Mouse (Mus musculus) myocyte (in vitro differentiated cells): Measurements from ENCODE around the gene Hsp90aa1. TPM values are rescaled to one million over a fixed set of nuclear protein-coding genes. Genes with fewer than 3 reads are reported as not detected.

Experiments
- H3K27me3 ChIP-seq: one replicate; pipeline ENCODE4 v1.6.1; 2011; ENCODE audit not compliant: control insufficient read depth, insufficient read depth, insufficient read length
- H3K36me3 ChIP-seq: one replicate; pipeline ENCODE4 v1.6.1; 2011; ENCODE audit not compliant: control insufficient read depth, insufficient read depth
- H3K4me2 ChIP-seq: one replicate; pipeline ENCODE4 v1.6.1; 2011; ENCODE audit warnings: low read depth, control low read depth
- H3K4me3 ChIP-seq: one replicate; pipeline ENCODE4 v1.5.1; 2011; ENCODE audit warnings: mild to moderate bottlenecking, control low read depth, moderate library complexity
- H3K79me2 ChIP-seq: one replicate; pipeline ENCODE4 v1.6.1; 2011; ENCODE audit not compliant: control insufficient read depth, insufficient read depth
- H3ac ChIP-seq: one replicate; pipeline ENCODE4 v1.6.1; 2011; ENCODE audit not compliant: control insufficient read depth, insufficient read length
- CEBPB ChIP-seq: IDR thresholded peaks from 2 replicates; pipeline ENCODE4 v1.6.1; 2011; ENCODE audit warnings: mild to moderate bottlenecking, moderate library complexity; ENCODE audit not compliant: poor library complexity, insufficient read depth, severe bottlenecking
- E2F4 ChIP-seq: IDR thresholded peaks from one replicate; pipeline ENCODE4 v1.6.1; 2011; ENCODE audit warnings: mild to moderate bottlenecking, control low read depth, moderate library complexity; ENCODE audit not compliant: insufficient read depth
- MAX ChIP-seq: IDR thresholded peaks from one replicate; pipeline ENCODE4 v1.6.1; 2011; ENCODE audit warnings: low read depth, mild to moderate bottlenecking, control low read depth
- MYOD1 ChIP-seq, 3 experiments: IDR thresholded peaks; one replicate each; pipeline ENCODE4 v1.6.1; 2011; ENCODE audit warnings: control low read depth in 2 of 3, low read depth in 2 of 3, mild to moderate bottlenecking in 2 of 3, moderate library complexity in 1 of 3; ENCODE audit not compliant: insufficient read length in 2 of 3, control insufficient read depth in 1 of 3
- MYOG ChIP-seq, 3 experiments: IDR thresholded peaks; one replicate each; pipeline ENCODE4 v1.6.1; 2011; ENCODE audit warnings: control low read depth in 2 of 3, low read depth in 2 of 3, mild to moderate bottlenecking in 2 of 3; ENCODE audit not compliant: insufficient read length in 2 of 3, control insufficient read depth in 1 of 3, insufficient read depth in 1 of 3
- POLR2A ChIP-seq: IDR thresholded peaks from one replicate; pipeline ENCODE4 v1.6.1; 2011; ENCODE audit warnings: low read depth, mild to moderate bottlenecking, control low read depth, moderate library complexity; ENCODE audit not compliant: insufficient read length
- POLR2AphosphoS2 ChIP-seq: IDR thresholded peaks from one replicate; pipeline ENCODE4 v1.6.1; 2011; ENCODE audit warnings: low read depth, control low read depth; ENCODE audit not compliant: insufficient read length
- REST ChIP-seq: IDR thresholded peaks from one replicate; pipeline ENCODE4 v1.6.1; 2011; ENCODE audit warnings: mild to moderate bottlenecking, control low read depth, moderate library complexity; ENCODE audit not compliant: insufficient read depth, insufficient read length
- SRF ChIP-seq: IDR thresholded peaks from one replicate; pipeline ENCODE4 v1.6.1; 2011; ENCODE audit warnings: low read depth; ENCODE audit not compliant: control insufficient read depth, insufficient read length
- TCF12 ChIP-seq: IDR thresholded peaks from one replicate; pipeline ENCODE4 v1.6.1; 2011; ENCODE audit warnings: mild to moderate bottlenecking, control low read depth; ENCODE audit not compliant: poor library complexity, insufficient read depth, severe bottlenecking
- TCF3 ChIP-seq: IDR thresholded peaks from one replicate; pipeline ENCODE4 v1.6.1; 2011; ENCODE audit warnings: low read depth, control low read depth; ENCODE audit not compliant: insufficient read length
- USF1 ChIP-seq: IDR thresholded peaks from one replicate; pipeline ENCODE4 v1.6.1; 2011; ENCODE audit warnings: low read depth, mild to moderate bottlenecking, control low read depth, moderate library complexity
- polyA plus RNA-seq: library from polyadenylated mRNA; unstranded; fragments of >200 nt; fragmentation: generic; extraction: Trizol; gene quantifications from one replicate; pipeline ENCODE4 v1.2.1, GENCODE M21; 2012; ENCODE audit warnings: missing spikeins

Hsp90aa1 gene
- polyA plus RNA-seq, 1 experiment = 110 TPM

DNA sequence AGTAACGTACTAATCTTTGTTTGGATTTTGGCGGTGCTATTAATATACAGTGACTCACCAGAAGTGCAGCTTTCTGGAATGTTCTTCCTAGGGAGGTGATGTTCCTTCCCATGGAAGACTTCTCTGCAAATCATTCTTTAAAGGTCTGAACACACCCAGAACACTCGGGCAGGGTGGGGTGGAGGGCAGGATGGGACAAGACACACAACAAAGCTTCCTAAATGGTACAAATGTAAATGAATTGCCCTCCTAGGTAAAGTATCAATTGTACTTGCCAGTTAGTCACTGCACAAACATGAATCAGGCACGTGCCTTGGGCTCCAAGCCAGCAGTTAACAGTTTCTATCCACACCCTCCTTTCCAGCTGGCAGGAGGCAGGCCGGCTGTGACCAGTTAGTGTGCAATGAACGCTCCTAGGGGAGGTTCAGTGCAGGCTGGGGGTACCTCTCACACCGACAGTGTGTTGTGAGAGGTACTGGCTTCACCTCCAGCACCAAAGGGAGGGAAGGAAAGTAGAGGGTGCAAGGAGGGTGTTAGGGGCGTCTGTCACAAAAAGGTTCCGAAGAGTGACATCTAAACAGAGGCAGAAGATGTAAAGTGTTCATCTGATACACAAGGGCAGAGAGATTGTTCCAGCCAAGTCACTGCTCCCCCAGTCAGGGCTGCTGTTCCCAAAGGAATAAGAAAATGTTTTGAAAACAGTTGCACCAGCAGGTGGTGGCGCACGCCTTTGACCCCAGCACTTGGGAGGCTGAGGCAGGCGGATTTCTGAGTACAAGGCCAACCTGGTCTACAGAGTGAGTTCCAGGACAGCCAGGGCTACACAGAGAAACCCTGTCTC is 14.4 kb downstream of the Hsp90aa1 start:
- no peak overlapping the region for H3K4me3 ChIP-seq
- H3K79me2 ChIP-seq = no peaks in the 10 kb centered on the region
- no peak overlapping the region for H3ac ChIP-seq
- peak overlapping the region; percentile 41 for H3K4me2 ChIP-seq
- H3K36me3 ChIP-seq = peaks cover 28% of the 10 kb centered on the region
- no peaks in the 10 kb centered on the region for H3K27me3 ChIP-seq
- TF ChIP-seq REST (no peak), SRF (no peak), MYOD1 (IDR thresholded peaks at IDR 0.05; ENCODE audit: control insufficient read depth in 1 of 3, insufficient read length in 2 of 3, low read depth in 2 of 3) (peak in 2 of 3 experiments; percentile 44 to 62), MAX (no peak), E2F4 (no peak), POLR2A (peak; percentile 14), MYOG (IDR thresholded peaks at IDR 0.05; ENCODE audit: control insufficient read depth in 1 of 3, insufficient read depth in 1 of 3, insufficient read length in 2 of 3, low read depth in 2 of 3) (peak in 1 of 3 experiments; percentile 74), POLR2AphosphoS2 (peak; percentile 72), TCF3 (no peak), USF1 (peak; percentile 39), CEBPB (no peak), TCF12 (no peak)

DNA sequence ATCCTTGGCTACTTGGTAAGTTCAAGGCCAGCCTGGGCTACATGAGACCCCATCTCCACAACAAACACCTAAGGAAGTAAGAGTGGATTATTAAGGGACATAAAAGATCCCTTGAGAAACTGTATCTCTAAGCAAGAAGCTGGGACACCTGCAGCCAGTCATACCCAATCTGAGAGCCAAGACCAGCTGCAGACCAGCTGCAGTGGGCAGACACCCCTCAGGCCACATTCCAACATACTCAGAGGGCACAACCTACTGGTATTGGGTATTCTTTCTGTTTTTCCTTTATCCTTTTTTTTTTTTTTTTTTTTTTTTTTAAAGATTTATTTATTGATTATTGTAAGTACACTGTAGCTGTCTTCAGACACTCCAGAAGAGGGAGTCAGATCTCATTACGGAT is 18.9 kb downstream of the Hsp90aa1 start:
- Histone ChIP-seq H3K4me2 (no peak overlapping the region), H3K36me3 (no peaks in the 10 kb centered on the region), H3K4me3 (no peak overlapping the region), H3K79me2 (no peaks in the 10 kb centered on the region), H3ac (no peak overlapping the region), H3K27me3 (no peaks in the 10 kb centered on the region)
- TF ChIP-seq SRF (no peak), USF1 (no peak), MYOD1 (IDR thresholded peaks at IDR 0.05; ENCODE audit: control insufficient read depth in 1 of 3, insufficient read length in 2 of 3, low read depth in 2 of 3) (peak; percentile 45 to 84 (median 73)), MYOG (IDR thresholded peaks at IDR 0.05; ENCODE audit: control insufficient read depth in 1 of 3, insufficient read depth in 1 of 3, insufficient read length in 2 of 3, low read depth in 2 of 3) (peak; percentile 15 to 54 (median 26)), TCF3 (peak; percentile 65), TCF12 (peak; percentile 29)

DNA sequence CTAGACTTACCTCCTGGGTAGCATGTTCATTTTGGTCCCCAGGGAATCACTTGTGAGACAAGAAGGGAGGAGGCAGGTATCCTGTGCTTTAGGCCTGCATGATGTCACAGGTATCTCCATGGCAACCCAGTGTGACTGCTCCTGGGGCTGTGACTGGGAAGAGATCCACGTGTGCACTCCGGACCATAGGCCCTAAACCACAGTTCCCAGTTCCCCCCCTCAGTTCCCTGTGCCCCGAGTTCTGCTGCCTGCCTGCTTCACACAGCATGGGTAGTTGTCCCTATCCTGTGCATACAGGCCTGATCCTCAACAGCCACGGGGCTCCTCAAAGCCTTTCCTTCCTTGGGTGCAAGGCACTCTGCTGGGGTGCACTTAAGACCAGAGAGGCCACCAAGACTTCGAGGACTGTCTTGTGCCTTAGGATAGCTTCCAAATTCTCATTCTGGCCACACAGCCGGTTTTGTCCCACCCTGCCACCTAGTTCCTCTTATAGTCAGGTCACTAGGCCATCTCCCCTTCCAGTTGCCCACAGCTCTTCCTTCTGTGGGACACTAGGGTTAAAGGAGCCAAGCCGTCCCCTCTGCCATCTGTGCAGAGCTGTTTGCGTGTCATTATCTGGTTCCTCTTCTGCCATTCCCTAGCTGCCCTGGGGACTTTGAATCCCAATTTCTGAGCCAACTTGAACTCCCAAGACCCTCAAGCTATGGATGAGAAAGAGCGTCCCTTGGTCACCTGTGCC is 19.8 kb downstream of the Hsp90aa1 start, which contains the start of gene 1700001K19Rik:
Gene 1700001K19Rik (minus strand): TSS at position 59 of the 739 bp plus-strand sequence.
- H3ac ChIP-seq = no peak within 1 kb of the TSS
- TF ChIP-seq MYOG (IDR thresholded peaks at IDR 0.05; ENCODE audit: control insufficient read depth in 1 of 3, insufficient read depth in 1 of 3, insufficient read length in 2 of 3, low read depth in 2 of 3) (no peak), SRF (no peak), MAX (no peak), TCF12 (no peak), CEBPB (no peak), POLR2A (no peak), REST (no peak), E2F4 (no peak), TCF3 (no peak)
- H3K4me3 ChIP-seq = no peak within 1 kb of the TSS
- H3K36me3 ChIP-seq = no peaks in the 10 kb centered on the region
- H3K4me2 ChIP-seq = no peak within 1 kb of the TSS
- H3K79me2 ChIP-seq = no peaks in the 10 kb centered on the region
- no peaks in the 10 kb centered on the region for H3K27me3 ChIP-seq

DNA sequence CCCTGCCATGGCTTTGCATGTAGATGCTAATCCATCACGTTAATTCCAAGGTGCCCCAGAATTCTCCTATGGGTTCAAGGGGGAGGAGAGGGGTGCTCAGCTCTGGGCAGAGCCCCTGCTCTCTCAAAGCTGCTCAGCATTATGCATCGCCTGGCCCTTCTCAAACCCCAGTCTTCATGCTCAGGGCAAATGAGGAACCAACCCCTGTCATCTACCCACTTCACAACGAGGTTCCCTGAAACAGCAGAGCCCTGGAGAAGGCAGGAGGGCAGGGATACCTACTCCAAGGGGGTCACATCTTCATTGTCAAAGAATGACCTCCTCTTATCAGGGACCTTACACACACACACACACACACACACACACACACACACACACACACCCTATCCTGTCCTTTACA is 20.6 kb downstream of the Hsp90aa1 start:
- Histone ChIP-seq H3K79me2 (no peaks in the 10 kb centered on the region), H3K4me3 (no peak overlapping the region), H3K4me2 (no peak overlapping the region), H3ac (no peak overlapping the region), H3K36me3 (no peaks in the 10 kb centered on the region), H3K27me3 (no peaks in the 10 kb centered on the region)
- TF ChIP-seq E2F4 = no peak

DNA sequence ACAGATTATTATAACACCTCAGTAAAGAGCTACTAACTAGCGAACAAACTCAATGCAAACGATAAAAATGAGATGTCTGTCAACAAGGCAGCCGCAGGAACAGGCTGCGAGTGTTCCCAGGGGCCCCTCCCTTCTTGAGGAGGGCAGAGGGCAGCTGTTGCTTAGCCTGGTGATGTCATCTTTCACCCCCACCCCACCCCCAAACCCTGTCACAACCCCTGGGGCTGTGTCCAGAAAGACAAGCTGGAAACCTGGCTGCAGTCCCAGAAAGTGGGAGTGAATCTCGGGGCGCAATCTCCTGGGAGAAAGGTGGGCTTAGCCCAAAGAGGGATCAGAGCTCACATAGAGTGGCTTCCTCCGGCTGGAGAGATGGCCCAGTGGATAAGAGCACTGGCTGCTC is 21.3 kb downstream of the Hsp90aa1 start:
- Histone ChIP-seq H3K79me2 (no peaks in the 10 kb centered on the region), H3K4me3 (no peak overlapping the region), H3K36me3 (no peaks in the 10 kb centered on the region), H3K27me3 (no peaks in the 10 kb centered on the region), H3ac (no peak overlapping the region), H3K4me2 (no peak overlapping the region)
- TF ChIP-seq E2F4 (no peak), TCF12 (no peak), POLR2A (no peak), CEBPB (no peak), REST (no peak), TCF3 (no peak), POLR2AphosphoS2 (no peak), MAX (no peak), MYOG (IDR thresholded peaks at IDR 0.05; ENCODE audit: control insufficient read depth in 1 of 3, insufficient read depth in 1 of 3, insufficient read length in 2 of 3, low read depth in 2 of 3) (no peak), MYOD1 (IDR thresholded peaks at IDR 0.05; ENCODE audit: control insufficient read depth in 1 of 3, insufficient read length in 2 of 3, low read depth in 2 of 3) (no peak)
